In the genomic region with DNA sequence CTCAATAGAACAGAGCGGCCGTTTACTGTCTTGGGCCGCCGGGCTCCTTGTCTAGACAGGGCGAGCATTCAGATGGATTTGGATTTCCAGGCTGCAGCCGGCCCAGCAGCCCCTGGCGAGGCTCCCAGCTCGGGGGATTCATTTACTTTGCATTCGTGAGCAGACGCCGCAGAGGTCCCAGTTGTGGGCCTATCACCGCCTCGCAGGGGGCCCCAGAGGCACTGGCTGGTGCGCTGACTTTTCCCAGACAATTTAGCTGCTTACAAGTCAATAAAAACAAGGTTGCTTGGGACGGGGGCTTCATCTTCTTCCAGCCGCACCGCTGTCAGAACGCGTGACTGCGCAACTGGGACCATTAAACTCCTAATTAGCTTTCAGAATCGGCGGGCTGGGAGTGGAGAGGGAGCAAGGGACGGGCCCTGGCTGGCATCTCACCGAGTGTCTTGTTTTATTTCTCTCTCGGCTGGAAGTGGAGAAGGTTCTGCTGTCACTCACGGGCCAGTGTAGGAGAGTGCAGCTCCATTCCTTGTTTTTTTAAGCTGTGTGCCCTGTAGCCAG, we compare ENCODE assay signal across 8 mouse cellular contexts.
A peak's percentile ranks its signal among the peaks of the same experiment; 100 is the strongest.
DNase-seq lines count a peak whose midpoint lies in the region; ATAC-seq lines count a peak whose summit lies in the region.

No protein-coding gene starts in this region.

- H3K27ac ChIP-seq in limb, embryonic 10.5 days, result peak overlapping the region; percentile 61; the same call in 1 of the 2 replicates
- H3K27ac ChIP-seq in neural tube, embryonic 13.5 days (replicated peaks), result peak overlapping the region; percentile 90

- no peaks in the 10 kb centered on the region for H3K36me3 ChIP-seq in limb, embryonic 10.5 days
- no peaks in the 10 kb centered on the region for H3K36me3 ChIP-seq in neural tube, embryonic 13.5 days

- no peaks in the 10 kb centered on the region for H3K9me3 ChIP-seq in limb, embryonic 10.5 days (replicated peaks)
- H3K9me3 ChIP-seq in neural tube, embryonic 13.5 days, result no peaks in the 10 kb centered on the region

- intact Hi-C loops in gastrocnemius, postnatal 14 days (cut with DNase I; ENCODE audit: low total_unique reads), result no loop called here

- H3K4me3 ChIP-seq in limb, embryonic 10.5 days, result peak overlapping the region; percentile 44
- peak overlapping the region; percentile 17 for H3K4me3 ChIP-seq in neural tube, embryonic 13.5 days

- no peak overlapping the region for H3K9ac ChIP-seq in neural tube, embryonic 13.5 days

- WGBS in limb, embryonic 10.5 days, result under 1% methylated on average over 26 of the region's 26 CpGs
- 1% methylated on average over 26 of the region's 26 CpGs for WGBS in neural tube, embryonic 13.5 days

- H3K4me1 ChIP-seq in limb, embryonic 10.5 days, result peaks cover 53% of the 10 kb centered on the region
- H3K4me1 ChIP-seq in neural tube, embryonic 13.5 days (replicated peaks), result peaks cover 72% of the 10 kb centered on the region

- H3K27me3 ChIP-seq in limb, embryonic 10.5 days (ENCODE audit: low read depth, poor library complexity, severe bottlenecking), result peaks cover 82% of the 10 kb centered on the region
- H3K27me3 ChIP-seq in neural tube, embryonic 13.5 days, result no peaks in the 10 kb centered on the region

- ATAC-seq in neural tube, embryonic 13.5 days (ENCODE audit: low read depth), result peak; percentile 83

- H3K4me2 ChIP-seq in neural tube, embryonic 13.5 days, result peak overlapping the region; percentile 46

- DNase-seq in kidney, postnatal 10 days, result peak; percentile 79
- no peak for DNase-seq in kidney, adult 9 months
- peak; percentile 63 for DNase-seq in embryo, embryonic 10.5 days (ENCODE audit: low spot score)
- peak; percentile 66 for DNase-seq in gastrocnemius, postnatal 14 days
- DNase-seq in limb, embryonic 10.5 days (ENCODE audit: low spot score), result peak; percentile 68
- no peak for DNase-seq in adrenal gland, adult 8-10 months
- no peak for DNase-seq in thymus, adult 18-20 months

Comparison
In these comparisons a context has a peak if more than half of its experiments do, and no peak if none do; other contexts are left out.
1. DNase-seq: peak in kidney, postnatal 10 days (single experiment), embryo, embryonic 10.5 days (single experiment), gastrocnemius, postnatal 14 days (single experiment) and limb, embryonic 10.5 days (single experiment); none in kidney, adult 9 months (single experiment), adrenal gland, adult 8-10 months (single experiment) and thymus, adult 18-20 months (0 of 2).